Mouse (Mus musculus): ENCODE measurements around the gene Rftn1.

- TF ChIP-seq CTCF (IDR thresholded peaks at IDR 0.05), result no peak
- TF ChIP-seq POLR2A (IDR thresholded peaks at IDR 0.05; ENCODE audit: insufficient read depth, low read depth, low read length), result no peak
- no peak for TF ChIP-seq EP300 (IDR thresholded peaks at IDR 0.05; ENCODE audit: insufficient read depth, low read depth, low read length)
These were observed 170.7 kb downstream of the Rftn1 start for GRCm38 (mm10) chr17:50019819-50020210.
